Mouse (Mus musculus): ENCODE measurements around the gene Mboat1.

- TF ChIP-seq POLR2A (IDR thresholded peaks at IDR 0.05; ENCODE audit: borderline replicate concordance, extremely low read depth, low read depth, low read length) (no peak), CTCF (IDR thresholded peaks at IDR 0.05; ENCODE audit: insufficient read depth, low read length) (no peak)
These were observed 5.7 kb downstream of the Mboat1 start for GRCm38 (mm10) chr13:30141996-30142395.
